Mouse (Mus musculus): Measurements from ENCODE around the gene Pacsin1. TPM values are rescaled to one million over a fixed set of nuclear protein-coding genes. Genes with fewer than 3 reads are reported as not detected.
A peak's percentile ranks its signal among the peaks of the same experiment; 100 is the strongest.

Gene Pacsin1
- polyA plus RNA-seq, 1 experiment from 2014 or later, result 6.2 TPM

DNA sequence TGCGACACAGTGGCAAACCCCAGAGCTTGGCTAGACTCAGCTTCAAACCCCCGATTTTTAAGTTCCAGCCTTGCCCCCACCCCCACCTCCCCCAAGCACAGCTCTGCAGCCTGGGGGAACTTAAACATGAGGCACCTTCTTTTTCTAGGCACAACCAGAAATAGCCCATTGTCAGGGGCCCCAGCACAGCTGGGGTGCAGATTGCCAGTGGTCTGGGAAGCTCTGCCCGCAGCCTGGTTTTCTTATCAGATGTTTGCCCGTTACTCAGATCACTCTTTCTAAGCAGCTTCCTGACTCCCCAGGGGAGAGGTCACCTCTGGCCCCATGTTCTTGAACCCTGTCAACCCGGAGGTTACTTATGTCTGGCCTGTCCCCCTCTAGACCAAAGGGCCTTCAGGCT, 1.1 kb downstream of the Pacsin1 start:
- H3K4me3 ChIP-seq, result peak overlapping the region; percentile 56; the same call in 1 of the 2 replicates
- no peak overlapping the region for H3K27ac ChIP-seq
- ATAC-seq (ENCODE audit: low FRiP score, low read depth), result no peak
- H3K36me3 ChIP-seq, result no peaks in the 10 kb centered on the region
- 7% methylated on average over 5 of the region's 5 CpGs for WGBS
- H3K4me1 ChIP-seq, result peaks cover 18% of the 10 kb centered on the region
- peak overlapping the region; percentile 96 for H3K4me2 ChIP-seq (replicated peaks)
- H3K27me3 ChIP-seq, result peaks cover 39% of the 10 kb centered on the region
- H3K9ac ChIP-seq, result 0 out of 2 replicates have a peak overlapping the region, but pooled peaks have one; percentile 62
- H3K9me3 ChIP-seq, result no peaks in the 10 kb centered on the region

DNA sequence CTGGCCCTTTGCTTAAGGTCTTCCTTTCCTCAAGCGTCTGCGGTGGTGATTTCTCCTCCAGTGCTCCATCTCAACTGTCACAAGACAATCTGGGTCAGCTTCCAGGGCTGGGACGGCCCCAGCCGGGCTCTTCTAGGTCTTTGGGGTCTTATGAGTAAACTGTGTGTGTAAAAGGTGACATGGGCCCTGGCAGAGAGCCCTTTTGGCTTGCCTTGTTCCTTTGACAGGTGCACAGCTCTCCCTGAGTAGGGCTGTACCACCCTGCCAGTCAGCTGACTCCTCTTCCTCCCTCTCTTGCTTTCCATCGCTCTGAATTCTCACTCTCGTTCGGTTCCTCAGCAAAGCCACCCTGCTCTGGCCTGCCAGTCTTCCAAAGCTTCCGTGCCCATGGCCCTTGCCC, 1.8 kb downstream of the Pacsin1 start:
- Histone ChIP-seq H3K36me3 (no peaks in the 10 kb centered on the region), H3K4me1 (peaks cover 18% of the 10 kb centered on the region), H3K4me2 (replicated peaks) (no peak overlapping the region), H3K4me3 (no peak overlapping the region), H3K27me3 (peaks cover 39% of the 10 kb centered on the region), H3K27ac (no peak overlapping the region), H3K9ac (no peak overlapping the region), H3K9me3 (no peaks in the 10 kb centered on the region)
- ATAC-seq (ENCODE audit: low FRiP score, low read depth), result no peak
- 77% methylated on average over 8 of the region's 8 CpGs for WGBS

DNA sequence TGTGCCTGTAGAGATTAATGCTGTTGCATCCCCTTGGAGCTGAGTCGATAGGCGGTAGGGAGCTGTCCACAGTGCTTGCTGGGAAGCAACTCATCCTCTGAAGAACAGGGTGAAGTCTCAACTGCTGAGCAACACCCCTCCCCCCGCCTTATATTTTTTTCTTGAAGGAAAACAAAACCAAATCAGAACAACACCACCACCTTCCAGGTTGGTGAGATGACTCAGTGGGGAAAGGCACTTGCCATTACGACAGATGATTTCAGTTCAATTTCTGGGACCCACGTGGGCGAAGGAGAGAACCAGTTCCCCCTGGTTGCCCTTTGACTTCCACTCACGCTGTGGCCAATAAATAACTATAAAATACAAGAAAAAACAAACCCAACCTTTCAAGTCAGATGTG, 3.5 kb downstream of the Pacsin1 start:
- H3K36me3 ChIP-seq, result no peaks in the 10 kb centered on the region
- H3K27ac ChIP-seq, result no peak overlapping the region
- H3K4me2 ChIP-seq (replicated peaks), result no peak overlapping the region
- ATAC-seq (ENCODE audit: low FRiP score, low read depth), result no peak
- H3K9me3 ChIP-seq, result no peaks in the 10 kb centered on the region
- H3K9ac ChIP-seq, result no peak overlapping the region
- H3K4me3 ChIP-seq, result no peak overlapping the region
- WGBS, result 66% methylated on average over 7 of the region's 7 CpGs
- H3K27me3 ChIP-seq, result peaks cover 36% of the 10 kb centered on the region
- peaks cover 18% of the 10 kb centered on the region for H3K4me1 ChIP-seq

DNA sequence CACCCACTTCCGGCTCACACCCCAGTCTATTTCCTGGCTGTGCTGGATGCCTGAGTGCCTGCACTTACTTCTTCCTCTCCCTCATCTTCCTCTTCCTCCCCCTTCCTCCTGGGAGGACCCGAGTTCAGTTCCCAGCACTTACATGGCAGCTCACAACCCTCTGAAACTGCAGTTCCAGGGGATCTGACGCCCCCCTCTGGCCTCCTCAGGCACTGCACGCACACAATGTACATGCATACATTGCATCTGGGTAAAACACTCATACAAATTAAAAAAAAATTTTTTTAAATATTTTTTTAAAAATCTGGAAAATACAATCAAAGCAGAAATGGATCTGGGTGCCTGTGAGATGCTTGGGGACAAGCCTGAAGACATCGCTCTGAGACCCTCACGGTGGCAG, 16.4 kb downstream of the Pacsin1 start:
- ATAC-seq (ENCODE audit: low FRiP score, low read depth), result no peak
- H3K4me1 ChIP-seq, result no peaks in the 10 kb centered on the region
- WGBS, result 83% methylated on average over 6 of the region's 6 CpGs

DNA sequence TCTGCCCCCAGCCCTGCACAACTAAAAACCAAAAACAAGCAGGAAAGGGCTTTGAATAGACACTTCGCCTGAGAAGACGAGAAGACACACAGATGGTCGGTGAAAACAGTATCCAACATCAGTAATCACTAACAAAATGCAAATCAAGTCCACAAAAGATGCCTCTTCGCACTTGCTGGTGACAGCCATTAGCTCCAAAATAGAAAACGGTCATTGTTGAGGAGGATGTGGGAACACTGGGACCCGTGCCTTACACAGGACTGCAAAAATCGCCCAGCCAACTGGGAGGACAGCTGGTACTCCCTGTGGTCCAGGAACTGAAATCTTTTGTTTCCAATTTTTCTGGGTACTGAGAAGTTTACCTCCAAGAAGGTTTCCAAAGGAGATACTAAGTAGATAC, 18.6 kb downstream of the Pacsin1 start:
- WGBS, result 88% methylated on average over 7 of the region's 7 CpGs
- Histone ChIP-seq H3K36me3 (no peaks in the 10 kb centered on the region), H3K27me3 (no peaks in the 10 kb centered on the region), H3K9me3 (no peaks in the 10 kb centered on the region), H3K27ac (no peak overlapping the region), H3K4me1 (no peaks in the 10 kb centered on the region), H3K4me2 (replicated peaks) (no peak overlapping the region), H3K4me3 (no peak overlapping the region), H3K9ac (no peak overlapping the region)
- no peak for ATAC-seq (ENCODE audit: low FRiP score, low read depth)

More for the DNA sequence above, 16.4 kb downstream of the Pacsin1 start:
- Histone ChIP-seq H3K9ac (no peak overlapping the region), H3K36me3 (no peaks in the 10 kb centered on the region), H3K4me3 (no peak overlapping the region), H3K27ac (no peak overlapping the region), H3K4me2 (replicated peaks) (no peak overlapping the region), H3K27me3 (no peaks in the 10 kb centered on the region), H3K9me3 (no peaks in the 10 kb centered on the region)

DNA sequence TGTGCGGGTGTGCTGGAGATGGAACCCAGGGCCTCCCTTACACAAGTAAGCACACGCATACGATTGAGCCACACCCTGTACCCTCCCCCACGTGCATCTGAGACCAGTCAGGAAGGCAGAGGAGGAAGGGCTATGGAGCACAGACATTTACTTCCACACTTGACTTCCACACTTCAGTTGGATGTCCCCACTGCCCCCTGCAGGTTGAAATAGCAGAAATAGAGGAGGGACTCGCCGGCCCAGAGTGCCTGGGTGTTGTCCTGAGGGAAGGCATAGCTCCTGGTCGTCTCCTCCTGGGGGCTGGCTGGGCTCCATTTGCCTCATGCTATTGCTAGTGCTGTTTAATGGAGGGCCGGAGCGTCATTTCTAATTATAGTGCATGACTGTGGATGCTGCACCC, 20.1 kb downstream of the Pacsin1 start:
- Histone ChIP-seq H3K4me3 (no peak overlapping the region), H3K36me3 (no peaks in the 10 kb centered on the region), H3K9ac (no peak overlapping the region), H3K4me1 (peaks cover 3% of the 10 kb centered on the region; the same call in 1 of the 2 replicates), H3K27me3 (no peaks in the 10 kb centered on the region), H3K4me2 (replicated peaks) (no peak overlapping the region), H3K9me3 (no peaks in the 10 kb centered on the region), H3K27ac (no peak overlapping the region)
- no peak for ATAC-seq (ENCODE audit: low FRiP score, low read depth)
- WGBS, result 58% methylated on average over 9 of the region's 9 CpGs

DNA sequence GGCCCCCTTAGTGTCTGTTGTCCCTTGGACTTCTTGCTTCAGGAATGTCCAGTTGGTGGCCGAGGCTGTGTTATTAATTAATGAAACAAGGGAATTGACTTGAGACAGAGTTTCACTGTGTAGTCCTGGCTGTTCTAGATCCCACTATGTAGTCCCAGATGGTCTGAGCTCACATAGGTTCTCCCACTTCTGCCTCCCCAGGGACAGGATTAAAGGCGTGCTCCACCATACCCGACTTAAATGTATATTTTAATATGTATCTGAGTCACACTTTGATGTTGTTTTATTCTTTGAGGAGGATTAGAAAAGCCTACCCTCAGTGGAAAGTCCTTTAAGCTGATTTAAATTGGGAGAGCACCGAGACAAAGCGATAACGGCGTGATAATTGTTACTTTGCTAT, 21.0 kb downstream of the Pacsin1 start:
- no peak overlapping the region for H3K4me3 ChIP-seq
- H3K9ac ChIP-seq, result no peak overlapping the region
- WGBS, result 63% methylated on average over 7 of the region's 7 CpGs
- peaks cover 3% of the 10 kb centered on the region; the same call in 1 of the 2 replicates for H3K4me1 ChIP-seq
- H3K36me3 ChIP-seq, result no peaks in the 10 kb centered on the region
- H3K27ac ChIP-seq, result no peak overlapping the region
- no peaks in the 10 kb centered on the region for H3K9me3 ChIP-seq
- H3K4me2 ChIP-seq (replicated peaks), result no peak overlapping the region
- no peaks in the 10 kb centered on the region for H3K27me3 ChIP-seq
- ATAC-seq (ENCODE audit: low FRiP score, low read depth), result no peak

DNA sequence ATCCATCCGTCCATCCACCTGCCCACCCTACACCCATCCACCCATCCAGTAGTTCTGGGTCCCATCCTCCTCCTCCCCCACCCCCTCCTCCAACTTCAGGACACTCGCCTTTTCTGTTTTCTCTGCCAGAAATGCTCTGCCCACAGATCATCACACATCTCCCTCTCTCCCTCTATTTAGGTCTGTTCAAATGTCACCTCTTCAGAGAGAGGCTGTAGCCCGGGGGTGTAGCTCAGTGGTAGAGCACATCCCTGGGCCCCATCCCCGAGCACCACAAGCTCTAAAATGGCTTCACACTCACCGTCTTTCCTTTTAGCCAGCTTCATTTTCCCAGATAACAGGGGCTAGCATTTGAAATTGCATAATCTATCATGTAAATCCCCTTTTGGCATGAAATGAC, 22.4 kb downstream of the Pacsin1 start:
- Histone ChIP-seq H3K4me1 (peaks cover 3% of the 10 kb centered on the region; the same call in 1 of the 2 replicates), H3K9ac (no peak overlapping the region), H3K36me3 (no peaks in the 10 kb centered on the region), H3K4me3 (no peak overlapping the region), H3K27me3 (0 out of 2 replicates have a peak, but pooled peaks cover 3% of the 10 kb centered on the region), H3K4me2 (replicated peaks) (no peak overlapping the region), H3K9me3 (no peaks in the 10 kb centered on the region), H3K27ac (no peak overlapping the region)
- ATAC-seq (ENCODE audit: low FRiP score, low read depth), result no peak
- 77% methylated on average over 5 of the region's 5 CpGs for WGBS

DNA sequence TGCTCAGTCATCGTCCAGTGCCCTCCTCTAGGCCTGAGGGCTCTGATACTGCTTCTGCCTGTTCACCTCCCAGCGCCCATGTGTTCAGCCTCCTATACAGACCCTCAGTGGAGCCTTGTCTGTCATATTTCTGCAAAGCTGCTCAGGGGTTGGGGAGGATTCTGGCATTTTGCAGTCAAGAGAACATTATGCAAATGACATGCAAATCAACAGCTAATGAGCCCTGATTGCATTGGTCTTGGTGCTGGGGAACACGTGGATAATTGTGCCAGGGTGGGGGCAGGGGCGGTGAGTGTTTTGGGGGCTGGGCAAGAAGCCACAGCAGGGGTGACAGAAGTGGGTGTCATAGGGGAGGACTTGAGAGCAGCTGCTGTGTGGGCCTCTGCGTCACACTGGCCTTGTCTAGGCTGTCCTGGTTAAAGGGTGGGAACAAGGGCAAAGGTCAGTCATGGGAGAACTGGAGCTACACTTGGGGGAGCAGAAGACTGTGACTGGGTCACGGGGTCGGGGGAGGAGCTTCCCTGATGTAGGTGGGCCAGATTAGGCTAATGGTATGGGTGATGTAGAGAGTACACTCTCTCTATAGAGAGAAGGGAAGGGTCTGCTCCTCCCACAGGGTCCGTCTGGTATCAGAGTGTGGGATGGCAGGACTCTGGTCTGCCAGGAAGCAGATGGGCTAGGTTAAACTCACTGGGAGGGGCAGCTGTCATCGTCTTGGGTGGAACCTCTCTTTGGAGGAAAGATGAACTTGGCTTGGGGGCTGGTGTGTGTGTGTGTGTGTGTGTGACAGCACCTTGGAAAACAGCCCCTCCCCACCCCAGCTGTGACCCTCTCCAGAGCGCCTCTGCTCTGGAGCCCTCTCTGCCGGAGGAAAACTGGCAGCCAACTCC, 23.9 kb downstream of the Pacsin1 start:
- H3K9me3 ChIP-seq, result no peaks in the 10 kb centered on the region
- peaks cover 15% of the 10 kb centered on the region for H3K27me3 ChIP-seq
- H3K9ac ChIP-seq, result no peak overlapping the region
- peaks cover 3% of the 10 kb centered on the region; the same call in 1 of the 2 replicates for H3K4me1 ChIP-seq
- ATAC-seq (ENCODE audit: low FRiP score, low read depth), result no peak
- H3K36me3 ChIP-seq, result no peaks in the 10 kb centered on the region
- no peak overlapping the region for H3K4me3 ChIP-seq
- H3K4me2 ChIP-seq (replicated peaks), result no peak overlapping the region
- 51% methylated on average over 11 of the region's 11 CpGs for WGBS
- no peak overlapping the region for H3K27ac ChIP-seq

DNA sequence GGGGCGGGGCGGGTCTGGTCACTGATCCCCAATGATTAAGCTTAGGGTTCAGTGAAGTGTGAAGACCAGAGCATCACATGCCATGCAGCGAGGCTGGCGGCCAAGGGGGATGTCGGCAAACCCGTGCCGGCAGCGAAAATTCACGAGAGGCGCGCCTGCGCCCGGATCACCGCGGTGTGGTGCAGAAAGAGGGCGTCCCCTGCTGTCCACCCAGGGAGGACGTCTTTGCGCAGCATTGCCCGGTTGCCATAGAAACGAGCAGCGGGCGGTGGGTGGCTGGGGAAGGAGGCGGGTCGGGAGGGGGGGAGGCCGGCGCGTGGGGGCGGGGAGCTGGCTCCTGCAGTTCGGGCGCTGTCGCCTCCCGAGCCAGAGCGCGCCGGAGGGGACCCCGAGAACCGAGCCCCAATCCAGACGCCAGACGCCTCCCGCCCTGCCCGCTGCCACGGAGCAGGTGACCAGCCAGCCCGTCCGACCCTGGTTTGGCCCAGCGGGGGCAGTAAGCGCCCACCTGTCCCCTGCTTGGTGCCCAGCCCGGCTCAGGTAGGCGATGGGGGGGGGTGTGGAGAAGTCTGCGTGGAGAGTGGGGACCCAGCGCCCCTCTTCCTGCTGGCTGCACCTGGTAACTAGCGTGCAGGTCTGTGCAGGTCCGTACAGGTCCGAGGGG, 29.7 kb downstream of the Pacsin1 start:
- Histone ChIP-seq H3K9ac (peak overlapping the region; percentile 75), H3K27ac (no peak overlapping the region), H3K27me3 (peaks cover 59% of the 10 kb centered on the region), H3K4me2 (replicated peaks) (peak overlapping the region; percentile 97), H3K4me1 (peaks cover 15% of the 10 kb centered on the region), H3K4me3 (peak overlapping the region; percentile 51), H3K36me3 (no peaks in the 10 kb centered on the region), H3K9me3 (no peaks in the 10 kb centered on the region)
- WGBS, result under 1% methylated on average over 40 of the region's 53 CpGs
- ATAC-seq (ENCODE audit: low FRiP score, low read depth), result peak; percentile 66; the same call in 1 of the 2 replicates

DNA sequence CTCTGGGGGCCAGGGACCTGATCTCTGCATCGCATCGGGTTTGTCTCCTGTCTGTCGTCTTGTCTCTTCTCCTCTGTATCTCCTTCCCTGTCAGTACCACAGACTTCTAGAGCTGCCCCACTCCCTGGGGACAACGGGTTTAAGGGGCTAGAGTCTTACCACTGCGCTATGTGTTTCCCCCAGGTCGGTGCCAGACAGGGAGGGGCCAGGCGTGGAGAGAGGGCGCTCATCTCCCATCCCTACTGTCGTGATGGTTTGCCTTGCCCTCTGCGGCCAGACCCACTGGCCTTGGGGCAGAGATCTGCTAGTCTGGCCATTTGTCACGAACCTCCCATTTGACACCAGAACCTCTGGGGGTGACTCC, 30.2 kb downstream of the Pacsin1 start:
- ATAC-seq (ENCODE audit: low FRiP score, low read depth), result peak; percentile 35; the same call in 1 of the 2 replicates

DNA sequence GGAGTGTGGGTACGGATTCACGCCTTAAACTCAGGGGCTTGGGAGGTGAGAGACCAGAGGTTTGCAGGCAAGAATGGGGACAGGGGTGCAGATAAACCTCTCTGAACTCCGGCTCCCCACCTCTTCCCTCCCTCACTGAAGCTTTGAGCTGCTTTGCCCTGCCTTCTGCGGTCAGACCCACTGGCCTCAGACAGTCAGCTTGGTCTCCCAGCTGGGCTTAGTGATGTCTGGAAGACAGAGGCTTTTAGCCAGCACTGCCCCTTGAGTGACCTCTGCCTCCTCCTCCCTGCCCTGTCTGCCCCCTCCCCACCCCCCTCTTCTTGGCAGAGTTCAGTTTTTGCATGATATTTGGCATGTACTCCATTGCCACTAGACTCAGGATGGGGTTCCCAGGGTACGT, 31.1 kb downstream of the Pacsin1 start:
- no peak overlapping the region for H3K27ac ChIP-seq
- WGBS, result 46% methylated on average over 5 of the region's 5 CpGs
- no peak overlapping the region for H3K9ac ChIP-seq
- no peak for ATAC-seq (ENCODE audit: low FRiP score, low read depth)
- H3K4me3 ChIP-seq, result no peak overlapping the region
- peaks cover 59% of the 10 kb centered on the region for H3K27me3 ChIP-seq
- no peak overlapping the region for H3K4me2 ChIP-seq (replicated peaks)
- peaks cover 15% of the 10 kb centered on the region for H3K4me1 ChIP-seq
- H3K36me3 ChIP-seq, result no peaks in the 10 kb centered on the region
- H3K9me3 ChIP-seq, result no peaks in the 10 kb centered on the region

More for the DNA sequence above, 30.2 kb downstream of the Pacsin1 start:
- Histone ChIP-seq H3K9ac (peak overlapping the region; percentile 75), H3K9me3 (no peaks in the 10 kb centered on the region), H3K4me1 (peaks cover 15% of the 10 kb centered on the region), H3K27ac (no peak overlapping the region), H3K27me3 (peaks cover 59% of the 10 kb centered on the region), H3K4me3 (peak overlapping the region; percentile 51), H3K4me2 (replicated peaks) (peak overlapping the region; percentile 97), H3K36me3 (no peaks in the 10 kb centered on the region)
- 4% methylated on average over 11 of the region's 11 CpGs for WGBS
